Mouse (Mus musculus) 416B (cell line): ENCODE measurements around the gene Ehbp1l1.

ENCODE experiments used
- DNase-seq: peaks from one replicate; pipeline ENCODE4 v3.0.0; 2011; ENCODE audit warnings: low read depth

Gene Ehbp1l1

GRCm38 (mm10) chr19:5666386-5666785 lies 59.7 kb downstream of the Ehbp1l1 start:
- DNase-seq, result no peak

- peak; percentile 26 for DNase-seq
These were observed 60.7 kb downstream of the Ehbp1l1 start for GRCm38 (mm10) chr19:5665465-5665864.

GRCm38 (mm10) chr19:5664669-5665257 lies 61.4 kb downstream of the Ehbp1l1 start:
- DNase-seq, result no peak

- DNase-seq, result peak; percentile 92
These were observed 62.9 kb downstream of the Ehbp1l1 start, which contains the start of gene Sipa1 for GRCm38 (mm10) chr19:5662981-5663913. Sipa1 (minus strand) TSS chr19:5663707.

GRCm38 (mm10) chr19:5662310-5662709 lies 63.8 kb downstream of the Ehbp1l1 start:
- DNase-seq, result no peak

GRCm38 (mm10) chr19:5660942-5661751 lies 65.0 kb downstream of the Ehbp1l1 start:
- DNase-seq, result peak; percentile 79
